Mouse (Mus musculus): Measurements from ENCODE around the gene Phf7.

The Phf7 gene

GRCm38 (mm10) chr14:31199599-31199998, 51.5 kb downstream of the Phf7 start:
- no peak for DNase-seq (ENCODE audit: low spot score in 2 of 2)

GRCm38 (mm10) chr14:31197547-31198516, 53.3 kb downstream of the Phf7 start:
- DNase-seq (ENCODE audit: low spot score in 2 of 2) = no peak

DNA sequence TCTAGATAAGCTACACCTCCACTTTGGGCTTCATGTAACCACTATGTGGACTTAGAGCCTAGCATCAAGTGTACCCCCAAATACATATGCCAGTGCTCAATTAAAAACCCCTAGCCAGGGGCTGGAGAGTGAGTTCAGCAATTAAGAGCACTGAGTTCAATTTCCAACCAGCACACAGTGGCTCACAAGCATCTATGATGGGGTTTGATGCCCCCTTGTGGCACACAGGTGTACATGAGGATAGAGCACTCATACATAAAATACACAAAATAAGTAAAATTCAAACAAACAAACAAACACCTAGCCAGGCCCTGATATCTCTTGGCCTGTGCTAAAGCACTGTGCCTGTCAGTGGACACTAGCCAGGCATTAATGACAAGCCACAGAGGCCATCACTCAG, 55.1 kb downstream of the Phf7 start:
- DNase-seq (ENCODE audit: low spot score in 2 of 2) = no peak

DNA sequence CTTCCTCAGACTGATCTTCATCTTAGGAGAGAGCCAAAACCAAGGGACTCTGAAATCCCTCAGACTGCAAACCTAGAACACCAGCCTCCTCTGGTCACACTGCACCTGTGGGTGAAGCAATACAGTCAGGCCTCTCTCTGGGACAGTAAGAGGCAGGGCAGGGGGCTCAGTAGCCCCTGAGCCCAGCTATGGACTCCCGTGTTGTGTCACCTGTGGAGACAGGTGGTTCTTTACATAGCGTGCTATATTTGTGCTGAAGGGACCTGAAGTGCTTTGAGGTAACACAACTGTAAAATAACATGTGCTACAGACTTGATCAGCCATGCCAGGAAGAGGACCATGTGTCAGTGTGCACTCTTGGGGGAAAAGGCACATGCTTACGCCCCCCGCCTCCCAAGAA, 55.6 kb downstream of the Phf7 start:
- DNase-seq (ENCODE audit: low spot score in 2 of 2) = no peak

GRCm38 (mm10) chr14:31194891-31195513, 56.1 kb downstream of the Phf7 start:
- DNase-seq (ENCODE audit: low spot score in 2 of 2) = no peak

DNA sequence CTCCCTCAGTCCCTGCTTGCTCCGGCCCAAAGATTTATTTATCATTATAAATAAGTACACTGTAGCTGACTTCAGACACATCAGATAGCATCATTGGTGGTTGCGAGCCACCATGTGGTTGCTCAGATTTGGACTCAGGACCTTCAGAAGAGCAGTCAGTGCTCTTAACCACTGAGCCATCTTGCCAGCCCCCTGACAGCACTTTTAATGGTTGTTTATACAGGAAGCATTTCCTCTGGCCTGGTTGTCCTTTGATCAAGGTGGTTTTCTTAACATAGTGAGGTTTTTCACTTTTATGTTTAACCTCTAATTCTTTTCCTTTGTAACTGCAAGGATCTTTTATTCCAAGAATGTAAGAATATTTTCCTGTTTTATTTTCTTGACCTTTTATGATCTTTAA, 56.7 kb downstream of the Phf7 start:
- no peak for DNase-seq (ENCODE audit: low spot score in 2 of 2)

DNA sequence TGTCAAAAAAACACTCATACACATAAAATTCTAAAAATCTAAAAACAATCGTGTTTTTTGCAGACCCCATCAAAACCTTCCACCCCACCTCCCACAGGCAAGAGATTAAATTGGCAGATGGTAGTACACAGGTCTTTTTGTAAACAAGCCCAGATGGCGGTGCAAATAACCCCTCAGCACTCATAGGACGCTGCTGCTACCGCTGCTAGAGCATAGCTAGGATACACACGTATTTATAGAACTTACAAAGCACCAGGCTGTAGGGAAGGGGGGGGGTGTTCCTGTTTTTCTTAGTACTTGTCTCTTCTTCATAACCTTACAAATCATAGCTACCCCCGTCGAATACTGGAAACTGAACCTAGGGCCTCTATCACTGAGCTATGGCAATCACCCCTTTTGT, 57.3 kb downstream of the Phf7 start:
- no peak for DNase-seq (ENCODE audit: low spot score in 2 of 2)

DNA sequence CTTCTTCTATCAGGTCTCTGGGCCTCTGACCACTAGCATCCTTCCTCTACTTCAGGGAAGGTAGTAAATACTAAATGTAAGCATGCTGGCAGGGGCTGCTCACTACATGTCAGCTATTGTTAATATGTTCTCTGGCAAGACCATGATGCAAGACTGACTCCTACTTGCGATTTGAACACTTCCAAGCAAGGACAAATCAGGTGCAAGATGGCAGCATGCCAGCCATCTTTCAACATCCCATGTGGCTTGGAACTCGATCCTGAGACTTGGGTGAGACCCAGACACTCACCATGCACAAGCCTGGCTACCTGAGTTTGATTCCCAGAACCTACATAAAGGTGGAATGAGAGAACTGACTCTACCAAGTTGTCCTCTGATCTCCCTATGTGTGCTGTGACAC, 59.2 kb downstream of the Phf7 start:
- no peak for DNase-seq (ENCODE audit: low spot score in 2 of 2)

GRCm38 (mm10) chr14:31189348-31189747, 61.8 kb downstream of the Phf7 start:
- no peak for DNase-seq (ENCODE audit: low spot score in 2 of 2)

GRCm38 (mm10) chr14:31188771-31189181, 62.3 kb downstream of the Phf7 start:
- no peak for DNase-seq (ENCODE audit: low spot score in 2 of 2)

All from spleen, postnatal 14 days (tissue).